Mouse (Mus musculus): ENCODE results near the gene Ccnl2. TPM values are rescaled to one million over a fixed set of nuclear protein-coding genes. Genes with fewer than 3 reads are reported as not detected.
"Not testable (repeated sequence)": the region's sequence is repeated elsewhere in the genome, so short reads cannot be mapped to it uniquely, and the experiment has no call there.

Gene Ccnl2
- total RNA-seq, 2 experiments from 2014 or later, result 31.0 to 34.0 TPM

DNA sequence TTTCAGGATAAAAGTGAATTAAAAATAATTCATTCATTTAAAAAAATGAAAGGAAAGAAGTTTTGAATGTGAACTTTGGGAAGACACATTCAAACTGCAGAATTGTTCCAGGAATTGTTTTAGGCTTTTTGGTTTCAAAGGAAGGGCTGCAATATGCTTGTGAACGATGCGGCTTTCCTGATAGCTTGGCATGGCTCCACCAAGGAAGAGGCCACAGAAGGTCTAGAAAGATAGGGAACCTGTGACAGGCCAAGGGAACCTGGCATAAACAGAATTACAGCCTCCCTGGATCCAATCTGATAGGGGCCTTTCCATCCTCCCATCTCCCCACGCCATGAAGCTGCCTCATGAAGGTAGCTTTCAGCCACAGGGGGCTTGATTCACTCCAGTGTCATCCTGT, 24.0 kb upstream of the Ccnl2 start:
- no peak for DNase-seq
- intact Hi-C loops (cut with DNase I), result no loop called here

- DNase-seq; intact Hi-C loops (cut with DNase I): not testable (repeated sequence)
Observed at GRCm38 (mm10) chr4:155788833-155789232, 23.5 kb upstream of the Ccnl2 start.

- DNase-seq, result no peak
- intact Hi-C loops (cut with DNase I), result no loop called here
Observed at GRCm38 (mm10) chr4:155790021-155790489, 22.2 kb upstream of the Ccnl2 start, which contains the start of gene Ankrd65. Gene Ankrd65, plus strand, starts transcription at chr4:155790439.

DNA sequence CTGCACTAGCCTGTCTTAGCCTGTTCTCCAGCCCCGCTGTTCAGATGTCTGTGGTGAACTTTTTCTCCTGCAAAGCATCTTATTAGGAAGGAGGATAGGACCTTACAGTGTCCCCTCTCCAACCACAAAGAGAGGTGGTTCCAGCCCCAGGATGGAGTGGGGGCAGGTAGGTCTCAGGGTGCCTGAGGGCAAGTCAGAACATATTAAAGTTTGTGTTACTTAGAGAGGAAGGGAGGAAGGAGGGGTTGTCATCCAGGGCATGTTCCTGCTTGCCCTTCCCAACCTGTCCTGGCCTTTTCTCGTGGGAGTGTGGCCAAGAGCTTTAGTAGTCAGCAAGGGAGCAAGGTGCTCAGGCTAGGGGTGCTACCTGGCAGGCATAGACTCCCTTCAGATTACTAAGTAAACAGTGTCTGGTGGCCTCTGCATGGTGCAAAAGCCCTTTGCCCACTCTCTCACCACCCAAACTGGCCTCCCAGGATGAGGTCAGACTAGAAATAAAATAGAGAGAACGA, 21.6 kb upstream of the Ccnl2 start:
- intact Hi-C loops (cut with DNase I), result no loop called here
- no peak for DNase-seq

DNA sequence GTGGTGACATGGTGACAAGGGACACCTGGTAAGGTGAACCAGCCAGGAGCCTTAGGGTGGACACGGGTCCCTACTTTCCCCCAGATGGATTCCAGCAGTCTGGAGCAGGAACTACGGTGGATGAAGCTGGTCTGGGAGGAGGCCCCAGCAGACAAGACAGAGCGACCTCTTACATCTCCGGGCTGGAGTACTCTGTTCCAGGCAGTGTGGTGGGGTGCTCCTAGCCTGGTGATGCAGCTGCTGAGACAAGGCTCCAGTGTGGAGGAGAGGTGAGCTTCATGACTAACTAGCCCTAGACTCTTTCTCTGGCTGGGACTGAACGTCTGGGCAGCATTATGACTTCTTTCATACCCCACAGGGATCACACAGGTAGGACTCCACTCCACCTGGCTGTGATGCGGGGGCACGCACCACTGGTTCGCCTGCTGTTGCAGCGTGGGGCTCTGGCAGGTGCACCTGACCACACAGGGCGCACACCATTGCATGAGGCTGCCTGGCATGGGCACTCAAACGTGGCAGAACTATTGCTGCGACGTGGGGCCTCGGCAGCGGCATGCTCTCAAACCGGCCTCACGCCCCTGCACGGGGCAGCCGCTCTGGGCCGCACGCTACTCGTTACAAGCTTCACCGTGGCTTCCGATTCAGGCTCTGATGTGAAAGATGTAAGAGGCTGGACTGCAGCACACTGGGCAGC, 20.9 kb upstream of the Ccnl2 start:
- DNase-seq, result no peak
- intact Hi-C loops (cut with DNase I), result no loop called here

- intact Hi-C loops (cut with DNase I), result no loop called here
- no peak for DNase-seq
Observed at GRCm38 (mm10) chr4:155793730-155794129, 18.6 kb upstream of the Ccnl2 start.

GRCm38 (mm10) chr4:155802075-155802474, 10.2 kb upstream of the Ccnl2 start:
- intact Hi-C loops (cut with DNase I), result no loop called here

DNA sequence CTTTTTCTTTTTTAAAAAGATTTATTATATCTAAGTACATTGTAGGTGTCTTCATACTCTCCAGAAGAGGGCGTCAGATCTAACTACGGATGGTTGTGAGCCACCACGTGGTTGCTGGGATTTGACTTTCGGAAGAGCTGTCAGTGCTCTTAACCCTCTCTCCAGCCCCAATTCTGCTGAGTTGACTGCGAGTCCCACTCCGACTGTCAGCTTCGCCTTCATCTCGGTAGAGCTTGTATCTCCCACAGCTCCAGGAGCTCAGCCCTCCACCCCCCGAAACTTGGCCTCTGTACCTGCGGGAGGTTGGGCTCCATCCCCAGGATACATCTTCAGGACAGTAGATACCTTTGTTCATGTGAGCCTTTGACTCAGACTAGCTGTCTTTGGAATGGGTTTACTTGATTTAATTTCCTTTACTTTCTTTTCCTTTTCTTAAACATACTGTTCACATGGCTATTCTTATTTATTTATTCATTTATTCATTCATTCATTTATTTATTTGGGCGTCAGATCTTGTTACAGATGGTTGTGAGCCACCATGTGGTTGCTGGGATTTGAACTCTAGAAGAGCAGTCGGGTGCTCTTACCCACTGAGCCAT, 9.4 kb upstream of the Ccnl2 start, which contains the start of gene Mrpl20:
Gene Mrpl20 (plus strand): TSS at position 138 of the 599 bp plus-strand sequence.
- DNase-seq, result no peak
- intact Hi-C loops (cut with DNase I), result no loop called here

More at GRCm38 (mm10) chr4:155802075-155802474, 10.2 kb upstream of the Ccnl2 start:
- DNase-seq, result no peak

- peak; percentile 97 for DNase-seq
- intact Hi-C loops (cut with DNase I), result no loop called here
Observed at GRCm38 (mm10) chr4:155803340-155804041, 8.8 kb upstream of the Ccnl2 start.

DNA sequence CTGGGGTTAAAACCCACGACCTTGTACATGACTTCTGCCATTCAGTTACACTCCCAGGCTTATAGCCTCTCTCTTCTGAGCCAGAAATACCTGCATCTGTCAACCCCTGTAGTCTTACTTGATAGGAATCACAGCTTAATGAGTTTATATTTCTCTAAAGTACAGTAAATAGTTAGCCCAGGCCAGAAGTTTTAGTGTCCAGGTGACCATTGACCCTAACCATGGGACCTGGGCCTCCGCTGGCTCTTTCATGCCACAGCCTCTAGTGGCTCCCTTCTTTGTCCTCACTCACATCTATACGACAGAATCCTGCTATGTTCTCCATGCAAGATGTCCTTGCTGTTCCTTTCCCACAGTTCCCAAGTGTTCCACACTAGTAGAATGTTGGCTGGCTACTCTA, 4.4 kb upstream of the Ccnl2 start:
- DNase-seq, result no peak
- intact Hi-C loops (cut with DNase I), result no loop called here

GRCm38 (mm10) chr4:155812665-155813181, 434 bp downstream of the Ccnl2 start:
- intact Hi-C loops (cut with DNase I), result no loop called here
- no peak for DNase-seq

GRCm38 (mm10) chr4:155817533-155817932, 5.2 kb downstream of the Ccnl2 start:
- DNase-seq, result no peak

DNA sequence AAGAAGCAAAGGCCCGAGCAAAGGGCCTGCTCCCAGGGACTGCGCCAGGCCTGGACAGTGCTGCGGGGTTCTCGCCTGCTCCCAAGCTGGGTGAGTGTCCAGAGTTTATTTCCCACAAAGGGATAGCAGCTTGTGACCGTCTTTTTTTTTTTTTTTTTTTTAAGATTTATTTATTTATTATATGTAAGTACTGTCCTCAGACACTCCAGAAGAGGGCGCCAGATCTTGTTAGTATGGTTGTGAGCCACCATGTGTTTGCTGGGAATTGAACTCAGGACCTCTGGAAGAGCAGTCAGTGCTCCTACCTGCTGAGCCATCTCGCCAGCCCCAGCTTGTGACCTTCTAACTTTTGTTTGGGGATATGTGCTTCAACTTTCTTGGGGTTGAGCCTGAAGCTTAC, 8.7 kb downstream of the Ccnl2 start:
- no peak for DNase-seq
- intact Hi-C loops (cut with DNase I), result no loop called here

More at GRCm38 (mm10) chr4:155817533-155817932, 5.2 kb downstream of the Ccnl2 start:
- intact Hi-C loops (cut with DNase I), result no loop called here

DNA sequence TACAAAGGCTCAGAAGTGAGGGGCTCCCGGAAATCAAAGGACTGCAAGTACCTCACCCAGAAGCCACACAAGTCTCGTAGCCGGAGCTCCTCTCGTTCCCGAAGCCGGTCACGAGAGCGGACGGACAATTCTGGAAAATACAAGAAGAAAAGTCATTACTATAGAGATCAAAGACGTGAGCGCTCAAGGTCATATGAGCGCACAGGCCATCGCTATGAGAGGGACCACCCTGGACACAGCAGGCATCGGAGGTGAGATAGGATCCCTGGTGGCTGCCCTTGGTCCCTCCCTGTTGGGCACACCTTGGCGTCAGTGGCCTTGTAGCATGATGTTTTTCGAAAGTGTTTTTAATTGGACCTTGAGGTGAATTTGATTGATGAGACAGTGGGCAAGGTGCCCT, 11.2 kb downstream of the Ccnl2 start:
- no peak for DNase-seq
- intact Hi-C loops (cut with DNase I), result no loop called here

- no peak for DNase-seq
- intact Hi-C loops (cut with DNase I), result loop anchor here (1.0 to 10.0 kb wide), 3 partner anchors 16 to 275 kb away; partner anchors contain the start of genes 9430015G10Rik, Acap3 and Pusl1
Observed at GRCm38 (mm10) chr4:155829866-155830265, 17.6 kb downstream of the Ccnl2 start.

DNA sequence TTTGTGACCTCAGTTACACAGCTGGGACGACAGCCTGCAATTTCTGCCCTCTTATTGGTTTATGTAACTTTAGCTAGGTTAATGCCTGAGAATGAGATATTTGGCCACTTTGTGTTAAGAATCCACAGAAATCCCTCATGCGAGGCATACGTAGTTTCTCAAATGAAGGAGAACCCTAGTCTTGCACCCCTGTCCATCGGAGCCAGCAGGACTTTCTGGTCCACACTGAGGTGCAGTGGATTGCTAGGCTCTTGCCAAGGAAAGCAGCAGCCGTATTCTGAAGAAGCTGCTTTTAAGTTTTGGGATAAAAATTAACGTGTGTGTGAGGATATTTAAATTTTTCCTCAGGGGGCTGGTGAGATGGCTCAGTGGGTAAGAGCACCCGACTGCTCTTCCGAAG, 18.3 kb downstream of the Ccnl2 start:
- no peak for DNase-seq
- intact Hi-C loops (cut with DNase I), result loop anchor here (1.0 to 10.0 kb wide), 3 partner anchors 16 to 274 kb away; partner anchors contain the start of genes 9430015G10Rik, Acap3 and Pusl1

- intact Hi-C loops (cut with DNase I), result loop anchor here (5.0 to 10.0 kb wide), 2 partner anchors 61 to 274 kb away; partner anchors contain the start of genes 9430015G10Rik, Acap3 and Pusl1
- peak; percentile 94 to 96 for DNase-seq
Observed at GRCm38 (mm10) chr4:155831205-155831766, 19.0 kb downstream of the Ccnl2 start, which contains the start of gene Aurkaip1. Gene Aurkaip1, plus strand, starts transcription at chr4:155831272.

GRCm38 (mm10) chr4:155831831-155832230, 19.5 kb downstream of the Ccnl2 start:
- intact Hi-C loops (cut with DNase I), result loop anchor here (1.0 to 10.0 kb wide), 4 partner anchors 15 to 273 kb away; partner anchors contain the start of genes 9430015G10Rik, Acap3, Dvl1 and Pusl1
- no peak for DNase-seq

GRCm38 (mm10) chr4:155832321-155832720, 20.0 kb downstream of the Ccnl2 start:
- no peak for DNase-seq
- intact Hi-C loops (cut with DNase I), result loop anchor here (1.0 to 10.0 kb wide), 4 partner anchors 15 to 272 kb away; partner anchors contain the start of genes 9430015G10Rik, Acap3, Dvl1 and Pusl1

GRCm38 (mm10) chr4:155833234-155833633, 20.9 kb downstream of the Ccnl2 start:
- intact Hi-C loops (cut with DNase I), result loop anchor here (2.0 to 10.0 kb wide), 3 partner anchors 59 to 272 kb away; partner anchors contain the start of genes 9430015G10Rik, Acap3, Pusl1 and Ube2j2
- DNase-seq, result no peak
